Mouse (Mus musculus) brain, embryonic 14.5 days (tissue): ENCODE results near the gene P4hb. TPM values are rescaled to one million over a fixed set of nuclear protein-coding genes. Genes with fewer than 3 reads are reported as not detected.
"Not testable (repeated sequence)": the region's sequence is repeated elsewhere in the genome, so short reads cannot be mapped to it uniquely, and the experiment has no call there.

Source experiments
- DNase-seq: peaks from one replicate; pipeline ENCODE4 v3.0.0-alpha.2; 2011; ENCODE audit warnings: low read depth
- CTCF ChIP-seq: fragments of 200-500 bp; IDR thresholded peaks from 2 replicates; pipeline ENCODE4 v1.5.1; 2012; ENCODE audit warnings: inconsistent platforms, mild to moderate bottlenecking, moderate library complexity, borderline replicate concordance; ENCODE audit not compliant: insufficient read depth, insufficient read length; ENCODE audit errors: extremely low read depth
- POLR2A ChIP-seq: fragments of 200-500 bp; IDR thresholded peaks from 2 replicates; pipeline ENCODE4 v1.6.1; 2012; ENCODE audit warnings: mild to moderate bottlenecking, inconsistent platforms, borderline replicate concordance; ENCODE audit not compliant: poor library complexity, insufficient read depth, insufficient read length, severe bottlenecking; ENCODE audit errors: extremely low read depth
- polyA plus RNA-seq: library from polyadenylated mRNA; depleted of rRNA; stranded (reverse); fragments of >200 nt; gene quantifications from 2 replicates; pipeline ENCODE4 v1.2.3, GENCODE M21; 2012

The P4hb gene
- polyA plus RNA-seq, 1 experiment, result 206 TPM

GRCm38 (mm10) chr11:120583937-120584336 lies 10.9 kb upstream of the P4hb start:
- TF ChIP-seq CTCF, result no peak
- TF ChIP-seq POLR2A, result no peak
- DNase-seq, result no peak

- DNase-seq, result not testable (repeated sequence)
Measured at GRCm38 (mm10) chr11:120582982-120583293, 9.9 kb upstream of the P4hb start.

GRCm38 (mm10) chr11:120582268-120582981 lies 9.4 kb upstream of the P4hb start:
- peak; percentile 18 for DNase-seq
- TF ChIP-seq POLR2A (no peak), CTCF (peak; percentile 20; the same call in 1 of the 2 replicates)

GRCm38 (mm10) chr11:120581490-120582267 lies 8.6 kb upstream of the P4hb start, which contains the start of gene Arhgdia:
Gene Arhgdia, minus strand, starts transcription at chr11:120581624.
- DNase-seq, result peak; percentile 94
- TF ChIP-seq CTCF (peak; percentile 45; the same call in 1 of the 2 replicates), POLR2A (peak; percentile 98)

GRCm38 (mm10) chr11:120580871-120581331 lies 7.8 kb upstream of the P4hb start:
- peak; percentile 37 for DNase-seq
- no peak for TF ChIP-seq POLR2A
- no peak for TF ChIP-seq CTCF

GRCm38 (mm10) chr11:120580190-120580589 lies 7.1 kb upstream of the P4hb start:
- TF ChIP-seq CTCF (no peak), POLR2A (no peak)
- no peak for DNase-seq

- peak; percentile 68 for DNase-seq
Measured at GRCm38 (mm10) chr11:120579316-120580107, 6.5 kb upstream of the P4hb start.

GRCm38 (mm10) chr11:120578694-120579243 lies 5.7 kb upstream of the P4hb start:
- DNase-seq, result no peak
- TF ChIP-seq POLR2A (no peak), CTCF (no peak)

More at GRCm38 (mm10) chr11:120579316-120580107, 6.5 kb upstream of the P4hb start:
- TF ChIP-seq CTCF (peak; percentile 89), POLR2A (no peak)

GRCm38 (mm10) chr11:120578024-120578693 lies 5.1 kb upstream of the P4hb start:
- TF ChIP-seq POLR2A (no peak), CTCF (no peak)
- no peak for DNase-seq

- DNase-seq, result peak; percentile 35
- TF ChIP-seq POLR2A (no peak), CTCF (peak; percentile 37; the same call in 1 of the 2 replicates)
Measured at GRCm38 (mm10) chr11:120577211-120578023, 4.4 kb upstream of the P4hb start.
